9 mouse cellular contexts compared by ENCODE assay signal in genomic region chr5:148443734-148444133, GRCm38 (mm10). TPM values are rescaled to one million over a fixed set of nuclear protein-coding genes. Genes with fewer than 3 reads are reported as not detected.
DNase-seq lines count a peak whose midpoint lies in the region; ATAC-seq and TF ChIP-seq lines count a peak whose summit lies in the region.
"Had no signal": no experiment of that assay in that cellular context is flagged by ENCODE, and none has a peak within 500 bp of the region (broad histone marks: within the 10 kb centered on the region; RNA-seq: fewer than 3 reads in every experiment).

No protein-coding gene starts in this region.

- no peaks in the 10 kb centered on the region for H3K27me3 ChIP-seq in heart, embryonic 10.5 days (ENCODE audit: insufficient read depth, poor library complexity, severe bottlenecking)
- no peaks in the 10 kb centered on the region for H3K27me3 ChIP-seq in limb, embryonic 14.5 days (ENCODE audit: control insufficient read depth, insufficient read depth, low read length)

- DNase-seq in adrenal gland, adult 2 months, result peak; percentile 91
- peak; percentile 38 for DNase-seq in cerebellum, adult 9-10 months
- DNase-seq in heart, embryonic 10.5 days (ENCODE audit: low spot score), result no peak
- DNase-seq in limb, embryonic 14.5 days (ENCODE audit: low spot score), result peak; percentile 38
- DNase-seq in yolk sac, embryonic 10.5 days (ENCODE audit: low spot score), result peak; percentile 27
- DNase-seq in T-cell, adult 2 months (ENCODE audit: low spot score), result no peak
- DNase-seq in layer of hippocampus, postnatal 10 days (ENCODE audit: low spot score in 2 of 2), result no peak
- no peak for DNase-seq in layer of hippocampus, adult 11-12 months (ENCODE audit: low spot score)

- H3K4me1 ChIP-seq in heart, embryonic 10.5 days, result peaks cover 8% of the 10 kb centered on the region
- H3K4me1 ChIP-seq in limb, embryonic 14.5 days (ENCODE audit: control insufficient read depth, insufficient read depth, low read length), result 0 out of 2 replicates have a peak, but pooled peaks cover 4% of the 10 kb centered on the region

- H3K9ac ChIP-seq in limb, embryonic 14.5 days (ENCODE audit: low read depth, low read length, severe bottlenecking), result no peak overlapping the region
- H3K9ac ChIP-seq: liver, embryonic 14.5 days had no signal

- H3K4me2 ChIP-seq in limb, embryonic 14.5 days (replicated peaks; ENCODE audit: low read depth, low read length, severe bottlenecking), result no peak overlapping the region

- H3K9me3 ChIP-seq in heart, embryonic 10.5 days, result 0 out of 2 replicates have a peak, but pooled peaks cover 4% of the 10 kb centered on the region
- no peaks in the 10 kb centered on the region for H3K9me3 ChIP-seq in limb, embryonic 14.5 days (ENCODE audit: control insufficient read depth, low read length)

- H3K27ac ChIP-seq in heart, embryonic 10.5 days, result 0 out of 2 replicates have a peak overlapping the region, but pooled peaks have one; percentile 0
- peak overlapping the region; percentile 33; the same call in 1 of the 2 replicates for H3K27ac ChIP-seq in limb, embryonic 14.5 days (replicated peaks; ENCODE audit: low read depth, low read length)
- H3K27ac ChIP-seq: liver, embryonic 14.5 days had no signal

- no peak overlapping the region for H3K4me3 ChIP-seq in heart, embryonic 10.5 days
- no peak overlapping the region for H3K4me3 ChIP-seq in limb, embryonic 14.5 days (replicated peaks; ENCODE audit: low read length)

- ATAC-seq in limb, embryonic 14.5 days (ENCODE audit: low FRiP score, low read depth), result no peak

- 0 out of 2 replicates have a peak, but pooled peaks cover 4% of the 10 kb centered on the region for H3K36me3 ChIP-seq in heart, embryonic 10.5 days
- H3K36me3 ChIP-seq in limb, embryonic 14.5 days (ENCODE audit: control insufficient read depth, insufficient read depth, low read length), result no peaks in the 10 kb centered on the region

- TF ChIP-seq POLR2A in limb, embryonic 14.5 days (IDR thresholded peaks at IDR 0.05; ENCODE audit: borderline replicate concordance, extremely low read depth, insufficient read depth, insufficient read length), result no peak

- WGBS in heart, embryonic 10.5 days, result 57% methylated on average over 5 of the region's 5 CpGs
- 54% methylated on average over 5 of the region's 5 CpGs for WGBS in limb, embryonic 14.5 days

RNA-seq across cellular contexts. Expression of gene Slc7a1, which starts 44.0 kb away (rescaled TPM):
- 10 to 100 TPM; 72.9 to 82.5 TPM for total RNA-seq in adrenal gland, adult 2 months (2021)
- 19.1 and 30.8 TPM in 2 replicates for polyA plus RNA-seq in adrenal gland, adult 2 months (2012; rRNA removed)
- 23.3 and 24.9 TPM in 2 replicates for polyA plus RNA-seq in heart, embryonic 10.5 days (2016; fragmentation: Nextera tagmentation; extraction: Ambion mirVana)
- polyA plus RNA-seq in limb, embryonic 14.5 days (2012; rRNA removed), result 8.1 and 9.3 TPM in 2 replicates
- 22.5 and 27.0 TPM in 2 replicates for polyA plus RNA-seq in limb, embryonic 14.5 days (2014; fragmentation: Nextera tagmentation; extraction: Ambion mirVana)
- total RNA-seq in layer of hippocampus, postnatal 10 days (2021), result 10 to 100 TPM; 72.2 to 73.1 TPM

Comparison
In these comparisons a context has a peak if more than half of its experiments do, and no peak if none do; other contexts are left out.
1. DNase-seq: peak in adrenal gland, adult 2 months (single experiment), cerebellum, adult 9-10 months (single experiment), limb, embryonic 14.5 days (single experiment) and yolk sac, embryonic 10.5 days (single experiment); none in heart, embryonic 10.5 days (single experiment), T-cell, adult 2 months (single experiment), layer of hippocampus, postnatal 10 days (0 of 2) and layer of hippocampus, adult 11-12 months (single experiment).